In genomic region chr2:75469958-75470687, GRCm38 (mm10) we compare ENCODE assay signal across 8 mouse cellular contexts.
DNase-seq lines count a peak whose midpoint lies in the region; ATAC-seq lines count a peak whose summit lies in the region.

No protein-coding gene starts in this region.

- H3K9me3 ChIP-seq in midbrain, embryonic 11.5 days (ENCODE audit: control insufficient read depth, low read length): no peaks in the 10 kb centered on the region

- 37% methylated on average over 15 of the region's 15 CpGs for WGBS in midbrain, embryonic 11.5 days

- intact Hi-C loops in left cerebral cortex, postnatal 25 days (cut with DNase I): no loop called here

- no peak overlapping the region for H3K4me2 ChIP-seq in midbrain, embryonic 11.5 days

- no peaks in the 10 kb centered on the region for H3K36me3 ChIP-seq in midbrain, embryonic 11.5 days (ENCODE audit: control insufficient read depth, insufficient read depth, low read length)

- DNase-seq in embryo, embryonic 10 days (ENCODE audit: low spot score): peak; percentile 61
- peak; percentile 33 for DNase-seq in gastrocnemius, postnatal 25 days
- DNase-seq in induced T-regulatory cell, adult 2 months (ENCODE audit: low read depth): peak; percentile 61
- peak; percentile 6 to 35 for DNase-seq in left cerebral cortex, postnatal 25 days (ENCODE audit: low spot score in 2 of 2)
- peak; percentile 92 for DNase-seq in midbrain, embryonic 11.5 days (ENCODE audit: low spot score, missing footprints)
- peak; percentile 23 to 67 for DNase-seq in spleen, postnatal 4 days (ENCODE audit: low spot score in 2 of 2)
- DNase-seq in urinary bladder, postnatal 14 days (ENCODE audit: low spot score): no peak

- H3K9ac ChIP-seq in midbrain, embryonic 11.5 days (ENCODE audit: low read length): no peak overlapping the region

- H3K4me1 ChIP-seq in midbrain, embryonic 11.5 days (ENCODE audit: control insufficient read depth, insufficient read depth, low read length): no peaks in the 10 kb centered on the region

- peak; percentile 80 for ATAC-seq in CD4-positive, CD25-positive, alpha-beta regulatory T cell, adult 4 months
- ATAC-seq in midbrain, embryonic 11.5 days (ENCODE audit: low FRiP score): peak; percentile 91

- H3K27ac ChIP-seq in midbrain, embryonic 11.5 days (ENCODE audit: low read depth, low read length): peak overlapping the region; percentile 64; the same call in 1 of the 2 replicates

- H3K27me3 ChIP-seq in midbrain, embryonic 11.5 days (ENCODE audit: control insufficient read depth, insufficient read depth, low read length): no peaks in the 10 kb centered on the region

- no peak overlapping the region for H3K4me3 ChIP-seq in midbrain, embryonic 11.5 days (ENCODE audit: low read depth, low read length)
